Comparison of ENCODE assay signal across 8 mouse cellular contexts in the genomic region with DNA sequence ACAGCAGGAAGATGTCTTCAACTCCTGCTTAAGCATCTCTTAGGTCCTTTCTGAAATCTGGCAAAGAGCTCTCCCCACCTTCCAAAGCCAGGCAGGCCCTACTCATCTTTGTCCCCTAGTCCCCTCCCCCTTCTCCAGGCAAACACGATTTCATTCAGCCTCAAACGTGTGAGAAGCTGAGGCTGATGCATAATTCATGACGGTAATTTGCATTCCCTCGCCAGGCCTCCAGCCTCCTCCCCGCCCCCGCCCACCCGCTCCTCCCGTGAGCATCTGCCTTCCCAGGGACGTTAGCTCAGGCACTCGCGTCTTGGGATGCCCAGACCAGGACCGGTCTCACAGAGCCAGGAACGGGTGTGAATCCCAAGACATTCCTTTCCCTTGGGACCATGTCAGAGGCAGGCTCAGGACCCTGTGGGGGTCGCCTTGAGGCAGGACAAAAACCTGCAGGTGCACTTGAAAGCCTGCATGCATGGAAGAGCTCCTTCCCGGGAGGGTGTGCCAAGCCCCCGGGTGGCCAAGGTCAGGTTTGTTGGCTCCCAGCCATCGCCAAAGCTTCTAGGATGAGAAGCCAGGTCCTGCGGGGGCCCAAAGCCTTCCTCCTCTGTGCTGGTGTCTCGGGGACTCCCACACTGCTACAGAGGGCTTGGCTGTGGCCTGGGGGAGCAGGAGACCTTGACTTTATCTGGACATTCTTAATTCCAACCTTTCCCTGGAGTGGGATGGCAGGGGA. TPM values are rescaled to one million over a fixed set of nuclear protein-coding genes. Genes with fewer than 3 reads are reported as not detected.
DNase-seq lines count a peak whose midpoint lies in the region; ATAC-seq lines count a peak whose summit lies in the region.
"Had no signal": no experiment of that assay in that cellular context is flagged by ENCODE, and none has a peak within 500 bp of the region (broad histone marks: within the 10 kb centered on the region; RNA-seq: fewer than 3 reads in every experiment).

No protein-coding gene starts in this region.

- peak overlapping the region; percentile 52 for H3K4me2 ChIP-seq in neural tube, embryonic 13.5 days

- no peaks in the 10 kb centered on the region; the same call in 1 of the 2 replicates for H3K9me3 ChIP-seq in forebrain, embryonic 10.5 days
- H3K9me3 ChIP-seq in neural tube, embryonic 13.5 days: no peaks in the 10 kb centered on the region

- H3K27me3 ChIP-seq in forebrain, embryonic 10.5 days (ENCODE audit: poor library complexity, severe bottlenecking): peaks cover 43% of the 10 kb centered on the region
- peaks cover 13% of the 10 kb centered on the region; the same call in 1 of the 2 replicates for H3K27me3 ChIP-seq in neural tube, embryonic 13.5 days

- H3K36me3 ChIP-seq in forebrain, embryonic 10.5 days (replicated peaks): no peaks in the 10 kb centered on the region
- H3K36me3 ChIP-seq in neural tube, embryonic 13.5 days: no peaks in the 10 kb centered on the region

- H3K27ac ChIP-seq in forebrain, embryonic 10.5 days: peak overlapping the region; percentile 84
- H3K27ac ChIP-seq in neural tube, embryonic 13.5 days (replicated peaks): peak overlapping the region; percentile 79
- H3K27ac ChIP-seq: liver, embryonic 14.5 days had no signal

- ATAC-seq in neural tube, embryonic 13.5 days (ENCODE audit: low read depth): peak; percentile 89

- H3K4me3 ChIP-seq in forebrain, embryonic 10.5 days: peak overlapping the region; percentile 38
- H3K4me3 ChIP-seq in neural tube, embryonic 13.5 days: peak overlapping the region; percentile 14; the same call in 1 of the 2 replicates

- 0 out of 2 replicates have a peak overlapping the region, but pooled peaks have one; percentile 43 for H3K9ac ChIP-seq in neural tube, embryonic 13.5 days
- H3K9ac ChIP-seq: liver, embryonic 14.5 days had no signal

- H3K4me1 ChIP-seq in forebrain, embryonic 10.5 days: peaks cover 26% of the 10 kb centered on the region
- peaks cover 27% of the 10 kb centered on the region for H3K4me1 ChIP-seq in neural tube, embryonic 13.5 days (replicated peaks)

- DNase-seq in ovary, adult 18-20 months (ENCODE audit: low spot score): peak; percentile 16
- DNase-seq in ovary, postnatal 10 days (ENCODE audit: low spot score): no peak
- peak; percentile 73 for DNase-seq in forebrain, embryonic 10.5 days (ENCODE audit: extremely low spot score, low spot score)
- DNase-seq in layer of hippocampus, postnatal 25 days (ENCODE audit: extremely low spot score in 1 of 2, low spot score in 1 of 2): peak; percentile 13 to 30
- DNase-seq in spleen, postnatal 14 days (ENCODE audit: low spot score in 2 of 2): no peak
- no peak for DNase-seq in gastrocnemius, postnatal 25 days

- 10% methylated on average over 19 of the region's 19 CpGs for WGBS in forebrain, embryonic 10.5 days
- 4% methylated on average over 19 of the region's 19 CpGs for WGBS in neural tube, embryonic 13.5 days

RNA-seq across cellular contexts. Expression of a gene that starts 33.2 kb away (rescaled TPM):
- 0.05 and 0.09 TPM in 2 replicates for polyA plus RNA-seq in forebrain, embryonic 10.5 days (2016; fragmentation: Nextera tagmentation; extraction: Ambion mirVana)
- total RNA-seq in layer of hippocampus, postnatal 25 days (2021): 1 to 10 TPM; 8.6 to 8.7 TPM
- 2.4 and 2.7 TPM in 2 replicates for polyA plus RNA-seq in neural tube, embryonic 13.5 days (2015; fragmentation: Nextera tagmentation; extraction: Ambion mirVana)
- total RNA-seq in gastrocnemius, postnatal 25 days (2021): 1 to 10 TPM in 1 of 2 experiments, under 1 TPM in 1; 0.87 to 1.7 TPM

Comparison
In these comparisons a context has a peak if more than half of its experiments do, and no peak if none do; other contexts are left out.
1. DNase-seq: peak in ovary, adult 18-20 months (single experiment), forebrain, embryonic 10.5 days (single experiment) and layer of hippocampus, postnatal 25 days (2 of 2); none in ovary, postnatal 10 days (single experiment), spleen, postnatal 14 days (0 of 2) and gastrocnemius, postnatal 25 days (single experiment).